Mouse (Mus musculus): ENCODE measurements around the gene Bmpr1a. TPM values are rescaled to one million over a fixed set of nuclear protein-coding genes. Genes with fewer than 3 reads are reported as not detected.
"Not testable (repeated sequence)": the region's sequence is repeated elsewhere in the genome, so short reads cannot be mapped to it uniquely, and the experiment has no call there.

Bmpr1a gene
- total RNA-seq, 1 experiment from 2014 or later: 53.5 TPM

DNA sequence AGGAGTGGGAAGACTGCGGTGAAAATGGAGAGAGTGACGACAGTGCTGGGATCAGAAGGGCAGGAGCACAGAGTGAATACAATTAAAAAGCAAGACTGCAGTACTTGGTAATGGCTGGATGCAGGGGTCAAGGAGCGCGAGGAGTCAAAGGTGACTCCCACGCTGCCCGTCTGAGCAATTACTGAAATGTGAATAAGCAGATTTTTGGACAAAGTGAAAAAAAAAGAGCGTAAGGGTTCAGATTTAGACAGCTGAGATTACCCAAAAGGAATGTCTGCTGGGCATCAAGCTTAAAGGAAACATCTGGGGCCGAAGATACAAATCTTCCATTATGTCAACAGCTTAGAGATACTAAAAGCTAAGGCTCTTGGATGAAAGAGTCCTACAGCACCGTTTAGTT lies 53.3 kb downstream of the Bmpr1a start:
- no peak for DNase-seq

DNA sequence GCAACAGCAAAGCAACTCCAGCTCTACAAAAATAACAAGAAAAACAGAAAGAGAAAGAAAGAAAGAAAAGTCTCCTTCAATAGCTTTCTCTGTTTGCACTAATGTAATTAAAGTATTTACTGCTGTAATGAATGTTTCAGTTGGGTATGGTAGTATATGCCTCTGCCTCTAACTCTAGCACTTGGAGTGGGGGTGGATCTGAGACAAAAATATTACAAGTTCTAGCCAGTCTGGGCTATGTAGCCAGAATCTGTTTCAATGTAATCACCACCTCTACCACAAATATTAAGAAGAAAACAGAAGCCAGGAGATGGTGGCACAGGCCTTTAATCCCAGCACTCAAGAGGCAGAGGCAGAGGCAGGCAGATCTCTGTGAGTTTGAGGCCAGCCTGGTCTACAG lies 54.7 kb downstream of the Bmpr1a start:
- DNase-seq: no peak

DNA sequence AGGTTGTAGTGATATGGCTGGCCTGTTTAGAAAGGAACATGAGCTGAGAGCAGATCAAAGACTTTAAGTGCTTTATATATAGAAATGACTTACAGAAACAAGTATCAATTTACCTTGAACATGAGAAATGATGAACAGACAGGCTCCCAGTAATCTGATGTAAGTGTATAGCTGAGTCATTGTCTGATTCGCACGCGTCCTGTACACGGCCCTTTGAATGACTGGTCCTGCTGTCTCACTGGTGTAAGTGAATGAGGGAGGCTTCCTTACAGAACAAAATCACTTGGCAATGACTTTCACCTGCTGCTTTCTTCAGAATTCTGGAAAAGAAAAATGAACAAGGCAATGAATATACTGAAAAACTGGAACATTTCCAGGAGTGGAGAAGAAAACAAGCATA lies 55.5 kb downstream of the Bmpr1a start:
- no peak for DNase-seq

DNA sequence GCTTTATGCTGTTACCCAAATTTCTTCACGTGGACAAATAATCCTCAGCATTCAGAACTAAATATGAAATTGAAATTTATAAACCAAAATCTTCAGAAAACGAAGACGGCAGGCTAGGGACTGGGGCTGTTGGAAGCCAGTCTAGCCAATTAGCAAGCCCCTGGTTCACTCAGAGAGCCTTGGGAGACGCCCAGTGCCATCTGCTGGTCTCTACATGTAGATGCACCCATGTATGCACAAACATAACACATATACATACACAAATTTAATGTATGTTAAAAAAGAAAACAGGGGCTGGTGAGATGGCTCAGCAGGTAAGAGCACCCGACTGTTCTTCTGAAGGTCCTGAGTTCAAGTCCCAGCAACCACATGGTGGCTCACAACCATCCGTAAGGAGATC lies 56.5 kb downstream of the Bmpr1a start:
- DNase-seq: no peak

DNA sequence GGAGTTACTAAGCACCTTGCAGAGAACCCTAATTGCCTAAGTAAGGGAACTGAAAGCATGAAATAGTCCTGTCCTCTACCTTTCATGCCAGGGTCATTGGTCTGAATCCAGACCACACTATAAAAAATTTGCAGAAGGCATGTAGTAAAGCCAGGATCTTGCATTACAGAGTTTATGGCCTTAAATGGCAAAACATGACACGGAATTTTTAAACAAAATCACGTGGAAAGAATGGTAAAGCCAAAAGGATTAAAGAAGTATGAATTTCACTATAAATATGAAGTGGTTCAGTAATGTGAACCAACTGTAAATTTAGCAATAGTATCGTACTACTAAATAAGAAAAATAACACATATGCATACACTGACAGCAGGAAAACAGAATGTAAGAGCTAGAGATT lies 57.8 kb downstream of the Bmpr1a start:
- DNase-seq: no peak

DNA sequence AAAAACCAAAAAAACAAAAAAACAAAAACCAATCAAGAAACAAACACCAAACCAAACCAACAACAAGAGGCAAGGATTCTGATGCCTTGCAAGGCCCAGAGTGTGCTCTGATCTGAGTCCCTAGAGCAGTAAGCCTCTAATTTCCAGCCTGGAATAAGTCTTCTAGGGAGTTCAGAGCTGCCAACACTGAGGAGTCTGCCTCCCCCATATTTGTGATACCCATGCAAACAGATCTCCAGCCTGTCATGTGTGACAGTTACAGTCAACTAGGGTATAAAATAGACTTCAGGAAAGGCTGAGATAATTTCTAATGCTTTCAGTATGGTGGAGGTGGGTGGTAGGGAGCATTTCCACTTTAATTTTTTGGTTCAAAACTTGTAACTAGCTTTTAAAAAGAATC lies 58.2 kb downstream of the Bmpr1a start:
- DNase-seq: no peak

DNA sequence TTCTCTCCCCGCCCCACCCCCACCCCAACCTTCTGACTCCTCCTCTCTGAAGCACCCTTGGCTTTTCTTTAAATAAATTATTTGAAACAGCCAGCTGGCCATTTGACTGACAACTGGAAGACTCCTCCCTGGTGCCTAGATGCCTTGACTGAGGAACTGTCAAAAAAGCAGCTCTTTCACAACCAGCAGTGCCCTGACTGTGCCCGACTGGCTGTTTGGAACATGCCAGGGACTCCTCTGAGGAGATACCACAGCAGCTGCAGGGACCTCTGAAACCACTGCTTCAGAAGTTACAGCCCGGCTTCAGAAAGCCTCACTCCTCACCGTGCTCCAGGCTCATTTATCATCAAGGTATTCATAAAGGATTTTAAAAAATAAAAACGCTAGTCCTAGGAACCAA lies 58.8 kb downstream of the Bmpr1a start:
- peak; percentile 23 for DNase-seq

DNA sequence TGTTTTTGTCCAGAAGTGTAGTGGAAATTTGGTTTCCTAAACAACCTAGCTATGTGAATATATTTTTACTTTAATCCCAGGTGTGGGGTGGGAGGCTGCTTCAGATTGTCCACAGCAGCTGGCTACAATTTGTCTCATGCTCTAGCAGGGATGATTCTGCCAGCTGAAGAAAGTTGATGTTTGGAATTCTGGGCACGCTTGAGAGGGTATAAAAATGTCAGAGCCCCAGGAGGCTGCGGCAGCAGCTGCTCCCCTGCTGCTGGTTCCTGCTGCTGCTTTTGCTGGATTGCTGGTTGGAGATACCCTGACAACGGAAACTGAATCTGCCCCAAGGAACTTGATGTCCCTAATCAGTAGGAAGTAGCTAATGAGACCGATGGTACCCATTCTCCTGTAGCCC lies 60.6 kb downstream of the Bmpr1a start:
- DNase-seq: no peak

DNA sequence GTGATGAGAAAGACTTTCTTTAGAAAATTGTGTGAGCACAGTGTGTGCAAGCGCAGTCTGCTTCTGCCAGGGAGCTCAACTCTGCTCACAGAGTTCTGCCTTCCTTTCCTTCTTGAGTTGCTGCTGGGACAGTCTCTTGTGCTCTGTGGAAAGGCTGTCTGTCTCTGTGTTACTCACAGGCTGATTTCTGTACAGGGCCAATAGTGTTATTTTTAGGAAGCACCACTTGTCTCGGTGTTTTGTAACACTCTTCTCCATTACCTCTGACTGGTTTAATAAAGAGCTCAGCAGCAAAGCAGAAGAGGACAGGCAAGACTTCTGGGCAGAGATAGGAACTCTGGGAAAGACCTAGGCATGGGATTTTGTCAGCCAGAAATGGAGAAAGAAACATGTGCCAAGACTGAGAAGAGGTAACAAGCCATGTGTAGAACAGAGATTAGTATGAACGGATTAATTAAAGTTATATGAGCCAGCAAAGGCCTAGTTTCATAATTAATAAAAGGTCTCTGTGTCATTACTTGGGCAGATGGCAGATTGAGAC lies 62.5 kb downstream of the Bmpr1a start:
- no peak for DNase-seq

DNA sequence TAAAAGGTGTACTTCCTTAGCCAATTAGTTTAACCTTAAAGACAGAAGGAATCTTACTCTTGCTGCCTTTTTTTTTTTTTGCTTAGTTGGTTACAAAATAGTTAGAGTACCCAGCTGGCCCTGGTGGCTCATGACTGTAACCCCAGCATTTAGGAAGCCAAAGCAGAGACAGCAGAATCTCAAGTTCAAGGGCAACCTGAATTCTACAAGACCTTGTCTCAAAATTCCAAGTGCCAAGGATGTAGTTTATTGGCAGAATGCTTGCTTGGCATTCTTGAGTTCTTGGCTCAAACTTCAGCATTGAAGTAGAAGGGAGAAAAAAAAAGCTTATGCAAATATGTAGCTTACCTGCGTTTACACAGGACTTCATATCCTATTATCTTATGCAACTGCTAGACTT lies 74.1 kb downstream of the Bmpr1a start:
- DNase-seq: no peak

DNA sequence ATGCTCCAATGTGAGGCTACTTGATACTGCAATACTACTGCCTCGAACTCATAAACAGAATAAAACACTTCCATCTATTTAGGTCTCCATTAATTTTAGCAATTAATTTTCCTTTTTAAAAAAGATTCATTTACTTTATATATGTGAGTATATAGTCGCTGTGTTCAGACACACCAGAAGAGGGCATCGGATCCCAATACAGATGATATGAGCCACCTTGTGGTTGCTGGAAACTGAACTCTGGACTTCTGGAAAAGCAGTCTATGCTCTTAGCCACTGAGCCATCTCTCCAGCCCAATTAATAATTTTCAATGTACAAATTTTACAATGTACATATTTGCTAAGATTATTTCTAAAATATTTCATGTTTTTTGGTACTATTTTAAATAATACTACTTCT lies 74.9 kb downstream of the Bmpr1a start:
- no peak for DNase-seq

DNA sequence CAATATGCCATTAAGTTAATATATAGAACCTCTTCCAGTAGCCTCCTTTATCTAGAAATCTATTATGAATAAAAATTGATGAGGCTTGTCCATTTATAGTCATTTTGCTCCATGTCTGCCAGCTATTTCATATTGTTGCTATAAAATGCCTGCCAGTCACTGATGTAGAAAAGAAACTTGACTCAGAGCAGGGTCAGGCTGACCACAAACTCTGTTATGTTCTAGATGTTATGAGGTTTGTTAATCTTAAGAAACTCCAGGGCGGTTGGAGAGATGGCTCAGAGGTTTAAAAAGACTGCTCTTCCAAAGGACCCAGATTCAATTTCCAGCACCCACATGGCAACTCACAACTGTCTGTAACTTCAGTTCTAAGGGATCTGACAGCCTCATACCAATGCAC lies 82.1 kb downstream of the Bmpr1a start:
- DNase-seq: no peak

DNA sequence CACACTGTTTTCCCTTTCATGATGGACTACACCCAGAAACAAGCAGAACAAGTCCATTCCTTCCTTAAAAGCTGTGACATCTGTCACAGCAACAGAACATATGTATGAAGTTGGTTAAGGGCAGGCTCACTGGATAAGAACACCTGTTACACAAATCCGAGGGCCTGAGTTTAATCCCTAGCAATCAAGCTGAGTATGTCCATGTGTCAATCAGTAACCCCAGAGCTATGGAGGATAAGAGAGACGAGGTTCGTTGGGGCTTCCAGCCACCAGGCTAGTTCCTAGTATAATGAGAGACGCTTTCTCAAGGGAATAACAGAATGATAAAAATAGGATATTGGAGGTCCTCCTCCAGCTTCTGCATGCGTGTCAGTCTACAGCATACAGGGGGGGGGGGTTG lies 85.6 kb downstream of the Bmpr1a start:
- no peak for DNase-seq

DNA sequence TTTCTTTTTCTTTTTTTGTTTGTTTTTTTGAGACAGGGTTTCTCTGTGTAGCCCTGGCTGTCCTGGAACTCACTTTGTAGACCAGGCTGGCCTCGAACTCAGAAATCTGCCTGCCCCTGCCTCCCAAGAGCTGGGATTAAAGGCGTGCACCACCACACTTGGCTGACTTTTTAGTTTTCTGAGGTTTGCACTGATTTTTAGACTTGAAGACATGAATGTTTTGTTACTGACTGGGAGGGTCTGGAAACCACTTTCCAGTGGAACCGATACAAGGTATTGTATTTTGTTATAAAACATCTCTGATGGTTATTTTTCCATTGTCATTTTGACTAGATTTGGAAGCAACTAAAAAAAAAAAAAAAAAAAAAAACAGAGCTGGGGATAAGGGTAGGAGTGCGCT lies 86.2 kb downstream of the Bmpr1a start:
- not testable (repeated sequence) for DNase-seq

DNA sequence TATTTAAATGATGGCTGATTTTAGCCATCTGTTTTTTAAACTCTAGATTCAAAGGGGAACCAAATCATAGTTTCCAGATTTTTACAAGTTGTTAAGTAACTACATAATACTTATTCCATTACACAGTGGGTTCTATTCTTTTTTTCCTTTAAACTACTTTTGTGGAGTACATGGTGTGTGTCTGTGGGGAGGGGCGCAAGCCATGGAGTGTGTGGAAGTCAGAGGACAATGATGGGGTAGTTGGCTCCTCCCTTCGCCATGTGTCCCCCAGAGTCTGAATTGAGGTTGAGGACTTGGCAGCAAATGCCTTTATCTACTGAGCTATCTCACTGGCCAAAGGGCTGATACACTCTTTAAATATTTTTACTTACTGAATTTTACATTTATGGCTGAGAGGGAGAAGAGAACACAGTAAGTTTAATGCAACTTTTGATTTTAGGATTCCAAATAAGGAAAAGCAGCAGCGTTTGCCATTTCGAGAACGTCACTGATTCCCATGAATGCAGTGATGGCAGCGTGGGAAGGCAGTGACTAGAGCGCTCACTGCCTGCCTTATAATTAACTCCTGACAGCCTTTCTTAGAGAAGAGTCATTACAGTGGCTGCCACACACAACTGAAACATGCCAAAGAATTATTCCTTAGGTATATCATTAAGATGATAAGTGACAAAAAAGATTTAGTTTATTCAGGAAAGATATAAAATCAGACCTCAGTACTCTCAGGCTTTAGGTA lies 90.8 kb downstream of the Bmpr1a start:
- DNase-seq: no peak

DNA sequence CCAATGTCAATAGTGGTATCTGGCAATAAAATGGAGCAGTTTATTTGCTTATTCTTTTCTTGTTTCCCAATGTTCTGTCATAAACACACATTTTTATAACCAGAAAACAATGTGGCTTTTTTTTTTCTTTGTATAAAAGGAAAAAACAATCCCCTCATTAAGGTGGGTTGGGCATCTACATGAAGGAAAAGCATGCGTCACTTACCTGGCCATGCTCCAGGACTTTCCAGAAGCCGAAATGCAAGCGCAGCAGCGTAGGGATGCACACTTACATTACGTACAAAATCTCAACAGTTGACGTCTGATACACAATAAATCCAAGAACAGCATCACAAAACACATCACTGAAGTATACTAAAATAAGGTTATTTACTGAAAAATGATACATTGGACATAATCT lies 92.4 kb downstream of the Bmpr1a start:
- no peak for DNase-seq

DNA sequence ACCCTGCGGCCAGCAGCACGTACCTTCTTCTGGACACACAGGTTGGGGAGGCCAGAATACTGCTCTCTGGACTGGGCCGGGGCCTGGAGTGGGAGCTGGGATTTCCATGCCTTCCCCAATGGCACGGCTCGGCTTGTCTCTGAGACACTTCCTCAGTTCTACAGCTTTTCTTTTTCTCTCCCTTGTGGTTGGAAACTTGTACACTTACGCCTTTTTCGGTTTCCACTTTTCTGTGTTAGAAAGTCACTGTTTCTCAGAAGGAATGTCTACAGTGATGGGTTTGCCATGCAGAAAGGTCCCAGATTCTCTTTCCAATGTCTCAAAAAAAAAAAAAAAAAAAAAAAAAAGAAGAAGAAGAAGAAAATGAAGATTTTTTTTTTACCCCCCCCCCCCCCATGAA lies 99.7 kb downstream of the Bmpr1a start:
- no peak for DNase-seq

DNA sequence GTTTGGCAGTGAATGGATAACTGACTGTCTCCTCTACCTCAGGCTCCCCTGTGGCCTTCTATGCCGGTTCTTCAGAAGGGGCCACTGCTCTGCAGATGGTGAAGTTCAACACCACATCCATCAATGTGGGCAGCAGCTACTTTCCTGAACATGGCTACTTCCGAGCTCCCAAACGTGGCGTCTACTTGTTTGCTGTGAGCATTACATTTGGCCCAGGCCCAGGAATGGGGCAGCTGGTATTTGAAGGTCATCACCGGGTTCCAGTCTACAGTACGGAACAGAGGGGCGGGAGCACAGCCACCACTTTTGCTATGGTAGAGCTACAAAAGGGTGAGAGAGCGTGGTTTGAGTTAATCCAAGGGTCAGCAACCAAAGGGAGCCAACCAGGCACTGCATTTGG lies 100.3 kb downstream of the Bmpr1a start:
- DNase-seq: peak; percentile 66

DNA sequence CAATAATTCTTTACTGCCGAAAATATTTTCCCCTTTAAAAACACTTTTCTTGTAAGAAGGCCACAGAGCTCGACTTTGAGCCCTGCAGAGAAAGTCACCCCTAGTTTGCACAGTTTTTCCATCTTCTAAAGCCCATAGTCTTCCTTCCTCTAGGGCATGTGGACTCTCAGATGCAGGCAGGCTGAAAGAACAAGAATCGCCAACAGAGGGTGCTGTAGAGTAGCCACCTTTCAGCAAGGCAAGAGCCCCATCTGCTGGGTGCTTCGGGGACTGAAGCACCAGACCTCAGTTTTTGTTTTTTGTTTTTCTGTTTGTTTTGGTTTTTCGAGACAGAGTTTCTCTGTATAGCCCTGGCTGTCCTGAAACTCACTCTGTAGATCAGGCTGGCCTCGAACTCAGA lies 102.0 kb downstream of the Bmpr1a start:
- peak; percentile 89 for DNase-seq

DNA sequence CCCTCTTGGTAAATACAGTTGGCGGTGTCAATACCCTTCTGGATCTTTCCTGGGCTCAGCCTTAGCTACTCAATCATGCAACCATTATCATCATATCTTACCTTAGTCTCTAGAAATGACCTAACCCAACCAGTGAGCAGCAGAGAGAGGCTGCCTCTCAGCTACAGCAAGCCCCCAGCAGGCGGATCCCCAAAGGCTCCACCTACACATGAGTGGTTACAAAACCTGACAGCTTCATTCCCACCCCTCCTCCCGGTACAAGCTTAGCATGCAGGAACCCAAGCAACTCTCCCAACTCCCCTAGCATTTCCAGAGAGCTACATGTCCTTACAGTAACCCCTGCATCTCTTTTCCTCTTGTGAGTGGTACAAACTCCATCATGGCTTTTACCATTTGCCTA lies 103.1 kb downstream of the Bmpr1a start:
- no peak for DNase-seq

DNA sequence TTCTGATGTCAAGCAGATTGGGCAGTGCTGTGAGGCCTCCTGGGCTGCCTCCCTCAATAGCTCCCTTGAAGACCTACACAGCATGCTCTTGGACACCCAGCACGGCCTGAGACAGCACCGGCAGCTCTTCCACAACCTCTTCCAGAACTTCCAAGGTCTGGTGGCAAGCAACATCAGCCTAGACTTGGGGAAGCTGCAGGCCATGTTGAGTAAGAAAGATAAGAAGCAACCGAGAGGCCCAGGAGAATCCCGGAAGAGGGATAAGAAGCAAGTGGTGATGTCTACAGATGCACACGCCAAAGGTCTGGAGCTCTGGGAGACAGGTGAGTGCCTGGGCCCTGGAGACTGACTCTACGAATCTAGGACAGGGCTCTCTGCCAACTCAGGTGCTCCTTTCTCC lies 103.8 kb downstream of the Bmpr1a start:
- no peak for DNase-seq

DNA sequence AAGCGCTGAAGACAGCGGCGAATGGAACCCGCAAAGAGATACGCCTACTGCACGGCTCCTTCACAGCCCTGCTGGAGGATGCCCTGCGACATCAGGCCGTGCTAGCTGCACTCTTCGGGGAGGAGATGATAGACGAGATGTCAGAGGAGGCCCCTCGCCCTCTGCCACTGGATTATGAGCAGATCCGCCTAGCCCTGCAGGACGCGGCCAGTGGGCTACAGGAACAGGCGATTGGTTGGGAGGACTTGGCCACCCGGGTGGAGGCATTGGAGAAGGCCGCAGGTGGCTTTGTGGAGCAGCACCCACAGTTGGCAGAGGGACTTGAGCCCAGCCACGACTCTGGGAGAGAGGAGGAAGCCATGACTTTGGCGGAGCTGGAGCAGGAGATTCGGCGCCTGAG lies 104.2 kb downstream of the Bmpr1a start:
- no peak for DNase-seq

DNA sequence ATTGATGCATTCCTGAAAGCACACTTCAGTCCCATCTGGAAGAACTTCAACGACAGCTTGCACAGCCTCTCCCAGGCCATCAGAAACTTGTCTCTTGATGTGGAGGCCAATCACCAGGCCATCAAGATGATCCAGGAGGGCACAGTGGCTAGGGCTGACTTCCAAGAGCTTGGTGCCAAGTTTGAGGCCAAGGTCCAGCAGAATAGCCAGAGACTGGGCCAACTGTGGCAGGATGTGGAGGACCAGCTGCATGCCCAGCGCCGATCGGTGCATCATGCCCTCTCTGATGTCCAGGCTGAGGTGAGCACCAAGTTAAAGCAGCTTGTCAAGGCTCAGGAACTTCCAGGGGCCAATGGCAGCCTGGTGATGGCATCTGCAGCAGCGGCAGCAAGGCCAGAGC lies 105.3 kb downstream of the Bmpr1a start:
- DNase-seq: peak; percentile 51

DNA sequence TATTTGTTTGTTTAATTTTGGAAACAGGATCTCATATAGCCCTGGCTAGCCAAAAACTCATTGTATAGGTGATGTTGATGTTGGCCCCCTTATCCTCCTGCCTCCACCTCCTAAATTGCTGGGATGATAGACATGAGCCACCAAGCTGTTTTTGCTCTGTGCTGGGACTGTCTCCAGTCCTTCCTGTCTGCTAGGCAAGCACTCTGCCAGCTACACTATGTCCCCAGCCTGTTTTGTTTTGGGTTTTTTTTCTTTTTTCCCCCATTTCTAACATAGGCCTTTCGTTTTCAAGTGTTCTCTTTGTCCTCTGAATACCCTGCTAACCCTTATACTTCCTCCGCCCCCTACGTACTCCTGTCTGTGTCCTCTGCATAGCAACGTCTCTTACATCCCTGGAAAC lies 109.8 kb downstream of the Bmpr1a start:
- DNase-seq: no peak
